Mouse (Mus musculus): ENCODE results near the gene Prtn3. TPM values are rescaled to one million over a fixed set of nuclear protein-coding genes. Genes with fewer than 3 reads are reported as not detected.
A peak's percentile ranks its signal among the peaks of the same experiment; 100 is the strongest.

The Prtn3 gene
- polyA plus RNA-seq, 1 experiment: 18.0 TPM

GRCm38 (mm10) chr10:79856280-79856679 lies 18.0 kb upstream of the Prtn3 start:
- TF ChIP-seq POLR2A (IDR thresholded peaks at IDR 0.05; ENCODE audit: borderline replicate concordance, extremely low read depth, insufficient read depth, insufficient read length, poor library complexity, severe bottlenecking): no peak
- TF ChIP-seq CTCF (IDR thresholded peaks at IDR 0.05; ENCODE audit: borderline replicate concordance, extremely low read depth, insufficient read depth, insufficient read length): no peak
- no peak for DNase-seq (ENCODE audit: low read depth)

GRCm38 (mm10) chr10:79856704-79857451 lies 17.4 kb upstream of the Prtn3 start:
- no peak for DNase-seq (ENCODE audit: low read depth)
- no peak for TF ChIP-seq POLR2A (IDR thresholded peaks at IDR 0.05; ENCODE audit: borderline replicate concordance, extremely low read depth, insufficient read depth, insufficient read length, poor library complexity, severe bottlenecking)

- TF ChIP-seq POLR2A (IDR thresholded peaks at IDR 0.05; ENCODE audit: borderline replicate concordance, extremely low read depth, insufficient read depth, insufficient read length, poor library complexity, severe bottlenecking) (no peak), CTCF (IDR thresholded peaks at IDR 0.05; ENCODE audit: borderline replicate concordance, extremely low read depth, insufficient read depth, insufficient read length) (no peak)
- DNase-seq (ENCODE audit: low read depth): peak; percentile 75
Measured at GRCm38 (mm10) chr10:79857452-79857811, 16.8 kb upstream of the Prtn3 start.

DNA sequence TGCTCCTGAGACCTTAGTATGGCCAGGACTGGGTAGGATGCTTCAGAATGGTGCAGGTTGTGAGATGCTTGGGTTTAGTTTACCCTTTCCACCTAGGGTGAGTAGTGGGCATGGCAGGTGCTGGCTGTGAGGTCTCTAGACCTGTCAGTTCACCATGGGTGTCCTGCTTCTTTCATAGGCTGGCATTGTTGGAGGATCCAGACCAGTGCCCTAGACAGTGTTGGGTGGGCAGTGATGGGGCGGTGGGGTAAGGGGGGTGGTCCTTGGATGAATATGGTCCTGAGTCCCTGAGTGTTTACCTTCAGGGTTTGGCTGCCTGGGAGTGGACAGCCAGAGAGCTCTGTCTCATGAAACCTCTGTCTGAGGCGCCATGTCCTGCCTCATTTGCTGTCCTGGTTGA lies 16.4 kb upstream of the Prtn3 start:
- DNase-seq (ENCODE audit: low read depth): no peak
- TF ChIP-seq POLR2A (IDR thresholded peaks at IDR 0.05; ENCODE audit: borderline replicate concordance, extremely low read depth, insufficient read depth, insufficient read length, poor library complexity, severe bottlenecking) (no peak), CTCF (IDR thresholded peaks at IDR 0.05; ENCODE audit: borderline replicate concordance, extremely low read depth, insufficient read depth, insufficient read length) (no peak)

- DNase-seq (ENCODE audit: low read depth): peak; percentile 94
- TF ChIP-seq CTCF (IDR thresholded peaks at IDR 0.05; ENCODE audit: borderline replicate concordance, extremely low read depth, insufficient read depth, insufficient read length) (no peak), POLR2A (IDR thresholded peaks at IDR 0.05; ENCODE audit: borderline replicate concordance, extremely low read depth, insufficient read depth, insufficient read length, poor library complexity, severe bottlenecking) (no peak)
Measured at GRCm38 (mm10) chr10:79858416-79859074, 15.7 kb upstream of the Prtn3 start.

DNA sequence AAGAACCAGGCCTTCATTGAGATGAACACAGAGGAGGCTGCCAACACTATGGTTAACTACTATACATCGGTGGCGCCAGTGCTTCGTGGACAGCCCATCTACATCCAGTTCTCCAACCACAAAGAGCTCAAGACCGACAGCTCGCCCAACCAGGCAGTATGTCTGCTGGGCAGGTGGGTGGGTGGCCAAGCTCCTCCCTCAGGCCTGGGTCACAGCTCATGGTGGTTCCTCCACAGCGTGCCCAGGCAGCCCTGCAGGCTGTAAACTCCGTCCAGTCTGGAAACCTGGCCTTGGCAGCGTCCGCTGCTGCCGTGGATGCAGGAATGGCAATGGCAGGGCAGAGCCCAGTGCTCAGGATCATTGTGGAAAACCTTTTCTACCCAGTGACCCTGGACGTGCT lies 15.2 kb upstream of the Prtn3 start:
- TF ChIP-seq POLR2A (IDR thresholded peaks at IDR 0.05; ENCODE audit: borderline replicate concordance, extremely low read depth, insufficient read depth, insufficient read length, poor library complexity, severe bottlenecking): no peak
- no peak for TF ChIP-seq CTCF (IDR thresholded peaks at IDR 0.05; ENCODE audit: borderline replicate concordance, extremely low read depth, insufficient read depth, insufficient read length)

GRCm38 (mm10) chr10:79860079-79860911 lies 14.0 kb upstream of the Prtn3 start:
- DNase-seq (ENCODE audit: low read depth): no peak
- no peak for TF ChIP-seq POLR2A (IDR thresholded peaks at IDR 0.05; ENCODE audit: borderline replicate concordance, extremely low read depth, insufficient read depth, insufficient read length, poor library complexity, severe bottlenecking)
- TF ChIP-seq CTCF (IDR thresholded peaks at IDR 0.05; ENCODE audit: borderline replicate concordance, extremely low read depth, insufficient read depth, insufficient read length): no peak

More for the DNA sequence above, 15.2 kb upstream of the Prtn3 start:
- DNase-seq (ENCODE audit: low read depth): no peak

DNA sequence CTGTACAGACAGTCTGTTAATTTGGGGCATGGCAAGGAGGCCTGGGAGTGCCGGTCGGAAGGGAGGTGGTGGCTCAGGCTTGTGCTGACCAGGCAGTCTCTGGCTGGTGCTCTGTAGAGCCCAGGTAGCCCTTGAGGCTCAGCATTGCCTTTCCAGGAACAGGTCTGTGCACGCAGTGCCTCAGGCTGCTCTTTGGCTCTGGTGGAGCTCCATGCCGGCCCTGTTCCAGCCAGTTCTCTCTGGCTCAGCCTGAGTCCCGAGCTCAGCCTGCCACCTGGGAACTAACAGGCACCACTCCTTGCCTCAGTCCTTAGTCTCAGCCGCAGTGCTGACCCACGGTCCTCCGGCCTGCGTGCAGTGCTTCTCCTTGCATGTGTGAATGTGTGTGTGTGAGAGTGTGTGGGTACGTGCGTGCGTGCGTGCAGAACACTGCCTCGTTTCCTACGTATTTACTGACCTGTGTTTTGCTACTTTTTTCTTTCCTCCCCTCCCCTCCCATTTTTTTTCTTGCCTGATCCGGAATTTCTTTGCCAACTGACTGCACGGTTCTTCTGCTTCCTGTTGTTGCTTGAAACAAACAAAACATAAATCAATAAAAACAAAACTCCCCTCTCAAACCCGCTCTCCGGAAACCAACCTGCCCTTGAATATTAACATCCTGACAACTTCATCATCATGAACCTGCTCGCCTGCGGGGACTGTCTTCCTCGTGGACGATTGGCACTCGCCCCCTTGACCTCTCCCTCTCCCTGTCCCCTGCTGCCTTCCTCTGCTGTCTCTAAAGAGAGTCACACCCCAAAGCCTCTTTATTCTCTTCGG lies 12.8 kb upstream of the Prtn3 start:
- TF ChIP-seq POLR2A (IDR thresholded peaks at IDR 0.05; ENCODE audit: borderline replicate concordance, extremely low read depth, insufficient read depth, insufficient read length, poor library complexity, severe bottlenecking) (no peak), CTCF (IDR thresholded peaks at IDR 0.05; ENCODE audit: borderline replicate concordance, extremely low read depth, insufficient read depth, insufficient read length) (no peak)
- no peak for DNase-seq (ENCODE audit: low read depth)

DNA sequence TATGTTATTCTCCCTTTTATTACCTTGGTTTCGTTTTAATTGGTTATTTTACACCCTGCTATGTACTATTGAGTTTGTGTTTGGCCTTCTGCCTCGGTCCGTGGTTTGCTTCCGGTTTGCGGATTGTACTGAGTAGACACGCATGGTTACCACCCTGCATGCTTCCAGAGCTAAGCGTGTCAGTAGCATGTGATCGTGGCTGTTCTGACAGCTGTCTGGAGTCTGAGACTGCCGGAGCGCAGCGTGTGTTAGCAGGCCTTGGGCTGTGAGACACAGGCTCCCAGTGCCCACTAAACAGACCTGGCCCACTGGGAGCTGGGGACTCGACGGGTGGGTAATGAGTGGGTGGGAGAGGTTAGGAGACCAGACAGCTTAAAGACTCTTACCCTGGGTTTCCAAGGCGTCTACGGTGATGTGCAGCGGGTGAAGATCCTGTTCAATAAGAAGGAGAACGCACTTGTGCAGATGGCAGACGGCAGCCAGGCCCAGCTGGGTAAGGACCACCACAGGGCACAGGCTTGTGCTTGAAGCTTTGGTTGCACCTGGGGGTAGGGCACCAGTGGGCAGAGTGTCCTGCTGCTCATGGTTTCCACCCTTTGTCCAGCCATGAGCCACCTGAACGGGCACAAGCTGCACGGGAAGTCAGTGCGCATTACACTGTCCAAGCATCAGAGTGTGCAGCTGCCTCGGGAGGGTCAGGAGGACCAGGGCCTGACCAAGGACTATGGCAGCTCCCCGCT lies 12.1 kb upstream of the Prtn3 start:
- DNase-seq (ENCODE audit: low read depth): no peak
- no peak for TF ChIP-seq CTCF (IDR thresholded peaks at IDR 0.05; ENCODE audit: borderline replicate concordance, extremely low read depth, insufficient read depth, insufficient read length)
- TF ChIP-seq POLR2A (IDR thresholded peaks at IDR 0.05; ENCODE audit: borderline replicate concordance, extremely low read depth, insufficient read depth, insufficient read length, poor library complexity, severe bottlenecking): no peak

DNA sequence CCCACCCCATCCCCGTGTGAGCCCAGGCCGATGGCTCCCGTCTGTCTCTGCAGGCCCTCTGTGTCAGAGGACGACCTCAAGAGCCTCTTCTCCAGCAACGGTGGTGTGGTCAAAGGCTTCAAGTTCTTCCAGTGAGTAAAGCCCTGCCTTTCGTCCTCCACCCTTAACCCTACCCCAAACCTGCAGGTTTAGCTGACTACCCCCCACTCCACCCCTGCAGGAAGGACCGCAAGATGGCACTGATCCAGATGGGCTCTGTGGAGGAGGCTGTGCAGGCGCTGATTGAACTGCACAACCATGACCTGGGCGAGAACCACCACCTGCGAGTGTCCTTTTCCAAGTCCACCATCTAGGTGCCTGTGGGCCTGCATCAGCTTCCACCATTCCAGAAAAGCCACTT lies 11.4 kb upstream of the Prtn3 start:
- TF ChIP-seq CTCF (IDR thresholded peaks at IDR 0.05; ENCODE audit: borderline replicate concordance, extremely low read depth, insufficient read depth, insufficient read length): no peak
- no peak for TF ChIP-seq POLR2A (IDR thresholded peaks at IDR 0.05; ENCODE audit: borderline replicate concordance, extremely low read depth, insufficient read depth, insufficient read length, poor library complexity, severe bottlenecking)
- DNase-seq (ENCODE audit: low read depth): no peak

All from brain, embryonic 14.5 days (tissue).